Mouse (Mus musculus): Measurements from ENCODE around the gene Ndufs6. TPM values are rescaled to one million over a fixed set of nuclear protein-coding genes. Genes with fewer than 3 reads are reported as not detected.

Gene Ndufs6
- polyA plus RNA-seq (2017; shearing (Covaris generic)), result 161 TPM

GRCm38 (mm10) chr13:73327827-73328698 is at the start of gene Ndufs6, which contains the start of gene Mrpl36:
TSS of gene Ndufs6 (minus strand) at chr13:73328542.
TSS of gene Mrpl36 (plus strand) at chr13:73328513.

Other genes with a start within 250 kb of the Ndufs6 start
- not detected for gene Irx4, start 68.1 kb downstream of the Ndufs6 start, polyA plus RNA-seq (2017; shearing (Covaris generic))
- gene Mrpl36, start within 50 bp of the Ndufs6 start, polyA plus RNA-seq (2017; shearing (Covaris generic)), result 99.3 TPM
- gene Lpcat1, start 138.7 kb upstream of the Ndufs6 start, polyA plus RNA-seq (2017; shearing (Covaris generic)), result 61.0 TPM
- not detected for gene Slc6a3, start 208.2 kb upstream of the Ndufs6 start, polyA plus RNA-seq (2017; shearing (Covaris generic))

Data from CD4-positive, CD25-positive, alpha-beta regulatory T cell (primary cell).